Mouse (Mus musculus): ENCODE data around the gene Igsf11.
A peak's percentile ranks its signal among the peaks of the same experiment; 100 is the strongest.
"Not testable (repeated sequence)": the region's sequence is repeated elsewhere in the genome, so short reads cannot be mapped to it uniquely, and the experiment has no call there.

The Igsf11 gene

DNA sequence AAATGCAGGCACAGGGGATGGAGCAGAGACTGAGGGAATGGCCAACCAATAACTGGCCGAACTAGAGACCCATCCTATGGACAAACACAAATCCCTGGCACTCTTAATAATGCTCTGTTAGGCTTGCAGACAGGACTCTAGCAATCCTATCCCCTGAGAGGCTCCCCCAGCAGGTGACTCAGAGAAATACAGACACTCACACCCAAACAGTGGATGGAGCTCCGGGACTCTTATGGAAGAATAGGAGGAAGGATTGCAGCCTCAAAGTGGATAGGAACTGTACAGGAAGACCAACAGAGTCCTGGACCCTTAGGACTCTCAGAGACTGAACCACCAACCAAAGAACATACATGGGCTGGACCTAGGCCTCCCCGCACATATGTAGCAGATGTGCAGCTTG lies 91.4 kb downstream of the Igsf11 start:
- DNase-seq (ENCODE audit: inconsistent ontology term) = not testable (repeated sequence)

DNA sequence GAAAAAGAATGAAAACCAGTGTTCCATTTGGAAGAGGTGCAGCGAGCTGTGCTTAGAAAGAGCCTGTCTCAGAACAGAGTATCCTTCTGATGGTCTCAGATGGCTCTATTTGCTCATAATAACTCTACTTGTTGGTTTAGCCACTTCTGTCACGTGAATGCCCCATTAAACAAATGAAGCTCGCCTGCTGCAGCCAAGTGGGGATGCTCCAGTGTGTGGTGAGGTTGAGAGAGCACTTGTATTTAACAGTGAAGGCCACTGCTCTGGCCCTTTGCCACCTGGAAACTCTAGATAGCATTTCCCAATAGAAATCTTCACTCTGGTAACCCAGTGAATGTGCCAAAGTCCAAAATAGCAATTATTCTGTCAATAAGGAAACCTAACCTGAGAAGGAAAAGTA lies 92.9 kb downstream of the Igsf11 start:
- peak; percentile 82 for DNase-seq (ENCODE audit: inconsistent ontology term)

DNA sequence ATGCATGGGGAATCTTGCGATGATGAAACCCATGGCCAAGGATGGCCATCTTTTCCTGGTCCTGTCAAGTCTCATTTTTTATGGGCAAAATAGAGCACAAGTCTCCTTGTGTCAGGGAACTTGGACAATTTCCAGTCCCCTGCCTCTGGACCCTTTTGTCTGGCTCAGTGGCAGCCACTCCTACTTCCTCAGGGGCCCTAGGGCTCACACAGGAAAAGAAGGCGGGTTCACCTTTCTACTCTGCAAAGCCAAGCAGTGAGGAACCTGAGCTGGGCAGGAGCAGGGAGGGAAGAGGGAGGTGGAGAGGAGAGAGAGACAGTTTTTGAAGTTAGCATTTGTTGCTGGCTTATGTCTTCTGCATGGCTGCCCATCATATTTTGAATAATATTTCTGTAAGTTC lies 93.9 kb downstream of the Igsf11 start:
- DNase-seq (ENCODE audit: inconsistent ontology term) = no peak

DNA sequence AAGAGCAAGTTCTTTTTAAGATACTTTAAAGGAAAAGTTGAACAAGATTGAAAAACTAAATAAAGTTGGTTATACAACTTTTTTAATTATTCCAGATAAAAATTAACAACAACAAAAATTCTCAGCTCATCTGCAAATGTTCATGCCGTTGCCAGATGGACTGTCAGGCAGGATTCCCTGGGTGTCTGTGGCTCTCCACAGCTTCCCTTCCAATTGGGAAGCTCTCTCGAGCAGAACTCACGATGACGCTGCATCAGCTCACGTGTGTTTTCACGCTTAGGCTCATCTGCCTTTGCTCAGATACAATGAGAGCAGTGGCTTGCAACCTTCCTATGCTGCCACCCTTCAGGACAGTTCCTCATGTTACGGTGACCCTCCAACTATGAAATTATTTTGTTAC lies 101.2 kb downstream of the Igsf11 start:
- no peak for DNase-seq (ENCODE audit: inconsistent ontology term)

DNA sequence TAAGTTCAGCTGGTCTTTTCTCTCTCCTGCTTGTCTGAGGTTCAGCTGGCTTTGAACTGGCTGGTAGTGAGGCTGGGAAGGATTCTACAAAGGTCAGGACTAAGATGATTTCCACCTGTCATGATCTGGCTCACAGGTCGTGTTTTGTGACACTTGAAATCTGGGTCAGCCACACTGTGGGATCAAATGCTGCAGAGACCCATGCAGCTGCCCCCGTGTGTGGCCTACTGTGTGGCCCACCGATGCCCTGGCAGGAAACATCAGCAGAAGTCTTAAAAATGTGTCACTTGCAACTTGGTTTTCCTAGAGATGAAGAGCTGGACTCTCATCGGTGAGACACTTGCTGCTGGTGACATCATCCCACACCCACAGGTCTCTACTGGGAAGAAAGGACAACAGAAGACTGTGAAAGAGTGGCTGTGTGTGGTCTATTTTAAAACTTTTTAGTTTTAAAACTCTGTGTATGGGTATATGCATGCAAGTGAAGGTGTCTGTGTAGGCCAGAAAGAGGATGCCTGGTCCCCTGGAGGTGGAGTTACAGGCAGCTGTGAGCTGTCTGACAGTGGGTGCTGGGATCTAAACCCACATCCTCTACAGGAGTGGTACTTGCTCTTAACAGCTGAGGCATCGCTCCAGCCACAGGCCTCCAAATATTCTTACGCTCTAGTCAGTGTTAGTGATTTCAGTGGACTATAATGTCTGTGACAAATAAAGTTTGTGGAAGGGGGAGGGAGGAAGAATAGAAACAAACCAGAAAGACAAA lies 106.2 kb downstream of the Igsf11 start:
- no peak for DNase-seq (ENCODE audit: inconsistent ontology term)

DNA sequence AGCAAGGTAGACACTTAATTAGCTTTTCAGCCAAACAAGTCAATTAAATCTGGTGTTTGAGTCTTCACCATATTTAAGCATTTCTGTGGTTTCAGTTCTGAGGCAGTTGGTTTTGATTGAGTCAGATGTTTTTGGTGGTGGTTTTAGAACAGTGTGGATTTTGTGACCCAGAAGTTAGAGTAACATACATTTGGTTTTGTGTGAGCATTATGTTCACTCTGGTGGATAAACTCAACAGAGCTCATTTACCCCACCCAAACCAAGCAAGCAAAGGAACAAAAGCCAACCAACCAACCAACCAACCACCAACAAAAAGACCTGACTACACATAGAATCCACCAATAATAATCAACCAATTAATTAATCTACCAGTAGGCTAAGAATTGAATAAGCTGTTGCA lies 106.8 kb downstream of the Igsf11 start:
- peak; percentile 93 for DNase-seq (ENCODE audit: inconsistent ontology term)

DNA sequence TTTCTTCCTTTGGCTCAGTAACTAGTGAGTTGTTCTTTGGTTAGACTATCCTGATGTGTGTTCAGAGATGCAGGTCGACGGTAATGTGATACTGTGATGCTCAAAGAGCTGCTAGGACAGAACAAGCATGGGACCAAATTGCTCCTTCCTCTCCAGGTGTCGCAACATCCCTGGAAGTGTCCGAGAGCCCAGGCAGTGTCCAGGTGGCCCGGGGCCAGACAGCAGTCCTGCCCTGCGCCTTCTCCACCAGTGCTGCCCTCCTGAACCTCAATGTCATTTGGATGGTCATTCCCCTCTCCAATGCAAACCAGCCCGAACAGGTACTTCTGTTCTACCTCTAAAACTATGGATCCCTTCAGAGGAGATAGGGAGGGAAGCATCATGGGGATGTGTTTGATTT lies 114.5 kb downstream of the Igsf11 start:
- DNase-seq (ENCODE audit: inconsistent ontology term) = no peak

DNA sequence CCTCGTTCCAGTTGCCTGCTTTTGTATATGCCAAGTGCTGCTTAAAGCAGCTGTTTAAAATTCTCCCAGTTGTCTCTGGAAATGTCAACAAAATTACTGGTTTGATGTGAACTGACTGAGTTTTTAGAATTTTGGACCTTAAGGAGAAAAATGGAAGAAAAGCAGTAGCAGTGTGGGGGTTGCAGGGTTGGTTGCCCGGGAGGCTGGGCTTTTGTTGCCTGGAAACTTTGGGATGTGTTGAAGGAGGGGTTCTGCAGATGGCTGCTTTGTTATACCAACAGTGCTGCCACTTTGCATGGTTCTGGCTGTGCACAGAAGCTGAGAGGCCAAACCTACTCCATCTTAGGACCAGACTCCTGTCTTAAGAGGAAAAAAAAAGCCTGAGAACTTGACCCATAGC lies 127.0 kb downstream of the Igsf11 start:
- DNase-seq (ENCODE audit: inconsistent ontology term) = no peak

DNA sequence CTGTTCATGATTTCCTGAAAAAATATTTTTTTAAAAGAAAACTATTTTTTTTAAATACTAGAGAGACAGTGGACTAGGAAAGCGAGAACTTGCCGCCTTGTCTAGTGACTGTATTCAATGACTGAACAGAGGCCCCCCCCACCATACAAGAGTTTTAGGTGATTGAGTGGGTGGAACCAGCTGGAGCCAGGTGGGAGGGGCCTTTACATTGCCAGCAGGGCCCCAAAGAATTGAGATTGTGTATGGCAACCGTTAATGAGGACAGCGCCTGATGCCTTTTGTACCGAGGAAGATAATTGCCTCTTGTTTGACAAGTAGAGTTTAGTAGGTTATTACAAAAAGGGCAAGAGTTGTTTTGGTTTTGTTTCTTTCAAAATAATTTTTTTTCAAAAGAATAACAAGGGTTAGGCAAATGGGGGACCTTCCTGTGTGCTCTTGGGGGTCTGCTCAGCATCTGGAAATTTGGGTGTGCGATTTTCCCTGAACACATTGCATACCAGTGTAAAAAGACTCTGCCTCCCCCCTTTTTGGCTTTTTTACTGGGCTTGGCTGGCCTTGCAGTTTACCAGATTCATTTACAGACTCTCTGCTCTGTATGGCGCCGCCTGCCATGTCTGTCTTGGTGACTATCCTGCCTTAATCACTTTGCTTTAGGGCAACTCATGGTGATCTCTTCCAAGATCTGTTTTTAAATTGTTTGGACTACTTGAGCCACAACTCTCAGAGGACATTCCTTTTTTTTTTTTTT lies 133.7 kb downstream of the Igsf11 start:
- peak; percentile 83 for DNase-seq (ENCODE audit: inconsistent ontology term)

DNA sequence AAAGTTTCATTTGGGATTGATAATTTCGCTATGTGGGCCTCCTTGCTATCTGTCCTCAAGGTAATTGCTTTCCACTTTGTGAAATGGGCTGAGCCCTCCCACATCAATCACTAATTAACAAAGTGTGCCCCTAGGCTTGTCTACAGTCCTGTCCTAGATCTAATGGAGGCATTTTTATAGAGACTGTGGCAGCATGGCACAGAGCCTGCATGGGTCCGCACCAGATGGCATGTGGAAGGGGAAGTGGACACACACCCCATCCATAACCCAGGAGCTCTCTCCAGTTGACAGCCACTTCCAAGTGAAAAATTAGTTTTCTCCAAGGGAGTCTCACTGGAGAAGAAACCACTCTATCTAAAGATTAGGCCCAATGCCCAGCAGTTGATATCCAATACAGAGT lies 138.9 kb downstream of the Igsf11 start:
- no peak for DNase-seq (ENCODE audit: inconsistent ontology term)

DNA sequence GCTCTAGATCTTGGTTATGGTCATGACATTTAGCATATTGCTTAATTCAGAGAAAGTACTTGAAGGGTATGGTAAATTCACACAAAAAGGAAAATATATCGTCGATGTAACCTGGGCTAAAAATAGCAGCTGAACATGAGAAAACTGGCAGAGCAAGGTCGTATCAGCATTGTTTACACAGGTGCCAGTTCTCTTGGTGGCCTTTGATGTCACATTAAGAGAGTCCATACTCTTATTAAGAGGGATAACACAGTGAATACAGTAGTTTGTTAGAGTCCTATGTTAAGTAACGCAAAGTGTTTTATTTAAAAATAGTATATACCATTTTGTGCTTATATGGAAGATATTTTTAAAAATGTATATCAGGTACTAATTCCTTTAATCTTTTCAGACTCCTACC lies 144.8 kb downstream of the Igsf11 start:
- no peak for DNase-seq (ENCODE audit: inconsistent ontology term)

DNA sequence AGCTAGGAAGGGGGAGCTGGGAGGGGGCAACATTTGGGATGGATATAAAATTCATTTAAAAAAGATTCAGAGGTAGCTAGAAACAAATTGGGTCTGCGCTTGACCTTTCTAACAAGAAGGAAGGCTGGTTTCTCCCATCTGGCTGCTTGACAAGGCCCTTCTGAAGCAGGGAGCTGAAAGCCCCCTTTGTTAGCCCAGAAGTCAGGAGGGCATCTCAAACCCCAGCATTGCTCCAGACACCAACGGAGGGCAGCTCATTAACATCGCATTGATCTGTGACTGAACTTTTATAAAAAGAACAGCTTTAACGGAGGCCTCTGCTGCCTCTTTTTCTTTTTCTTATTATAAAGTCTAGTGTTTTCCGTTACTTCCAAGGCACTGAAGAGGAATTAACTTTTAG lies 151.9 kb downstream of the Igsf11 start:
- DNase-seq (ENCODE audit: inconsistent ontology term) = no peak

DNA sequence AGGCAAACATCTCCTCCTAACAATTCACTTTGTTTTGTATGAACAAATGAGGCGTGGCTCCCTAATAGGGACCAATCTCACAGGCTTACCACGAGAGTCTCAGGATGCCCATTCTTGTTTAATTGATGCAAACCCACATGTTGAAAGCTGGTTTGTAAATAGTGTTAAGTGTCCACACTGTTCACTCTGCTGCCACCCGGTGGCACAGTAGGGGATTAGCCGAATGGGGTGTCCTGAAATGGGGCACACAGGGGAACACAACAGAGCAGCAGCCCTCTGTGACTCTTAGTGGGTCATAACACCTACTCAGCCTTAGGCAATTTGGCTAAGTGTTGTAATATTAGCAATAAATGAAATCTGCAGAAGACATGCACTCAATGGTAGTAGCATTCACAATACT lies 156.4 kb downstream of the Igsf11 start:
- DNase-seq (ENCODE audit: inconsistent ontology term) = peak; percentile 53

DNA sequence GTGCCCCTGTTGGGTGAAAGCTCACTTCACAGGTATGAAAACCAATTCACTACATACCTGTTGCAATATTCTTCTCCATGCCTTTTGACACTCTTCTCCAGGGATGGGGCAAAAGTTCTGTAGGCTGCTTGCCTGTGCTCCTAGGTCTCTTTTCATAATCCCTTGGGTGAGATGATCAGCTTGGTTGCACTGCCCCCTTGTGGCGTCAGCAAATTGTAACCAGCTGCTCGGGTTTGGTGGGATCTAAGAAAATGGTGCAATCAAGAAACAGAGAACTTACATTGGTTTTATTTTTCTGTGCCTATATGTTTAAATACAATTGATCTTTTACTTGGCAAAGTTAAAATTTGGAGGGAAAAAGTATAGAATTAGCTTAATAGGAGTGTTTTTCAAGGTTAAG lies 160.5 kb downstream of the Igsf11 start:
- DNase-seq (ENCODE audit: inconsistent ontology term) = peak; percentile 65

DNA sequence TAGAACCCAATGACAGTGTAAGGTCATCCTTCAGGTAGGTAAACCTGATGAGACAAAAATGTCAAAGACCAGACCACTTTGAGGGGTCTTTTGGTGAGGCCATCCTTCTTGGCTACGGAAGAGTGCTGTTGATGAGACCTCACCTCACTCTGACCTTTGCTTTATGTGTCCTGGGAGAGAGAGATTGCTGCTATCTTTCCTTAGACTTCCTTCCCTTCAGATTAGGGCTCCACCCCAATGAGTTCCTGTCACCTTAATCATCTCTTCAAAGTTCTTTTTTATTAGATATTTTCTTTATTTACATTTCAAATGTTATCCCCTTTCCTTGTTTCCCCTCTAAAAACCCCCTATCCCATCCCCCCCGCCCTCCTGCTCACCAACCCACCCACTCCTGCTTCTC lies 161.3 kb downstream of the Igsf11 start:
- no peak for DNase-seq (ENCODE audit: inconsistent ontology term)

DNA sequence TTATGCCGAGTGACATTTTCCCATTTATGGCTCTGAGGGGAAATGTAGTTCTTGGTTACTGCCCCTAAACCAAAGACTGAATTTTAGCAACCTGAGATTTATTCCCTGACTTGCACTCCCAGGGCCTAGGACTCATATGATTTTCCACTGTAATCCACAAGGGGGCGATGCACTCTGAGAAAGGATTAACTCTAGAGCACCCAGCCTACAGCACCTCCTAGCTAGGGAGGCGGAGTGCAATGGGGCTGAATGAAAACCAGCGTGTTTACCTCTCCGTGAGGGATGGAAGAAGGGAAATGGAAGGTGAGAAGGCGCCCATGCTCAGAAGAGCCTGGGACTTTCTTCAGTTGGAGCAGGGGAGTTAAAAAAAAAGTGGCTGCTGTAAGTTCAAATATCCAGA lies 163.6 kb downstream of the Igsf11 start:
- no peak for DNase-seq (ENCODE audit: inconsistent ontology term)

DNA sequence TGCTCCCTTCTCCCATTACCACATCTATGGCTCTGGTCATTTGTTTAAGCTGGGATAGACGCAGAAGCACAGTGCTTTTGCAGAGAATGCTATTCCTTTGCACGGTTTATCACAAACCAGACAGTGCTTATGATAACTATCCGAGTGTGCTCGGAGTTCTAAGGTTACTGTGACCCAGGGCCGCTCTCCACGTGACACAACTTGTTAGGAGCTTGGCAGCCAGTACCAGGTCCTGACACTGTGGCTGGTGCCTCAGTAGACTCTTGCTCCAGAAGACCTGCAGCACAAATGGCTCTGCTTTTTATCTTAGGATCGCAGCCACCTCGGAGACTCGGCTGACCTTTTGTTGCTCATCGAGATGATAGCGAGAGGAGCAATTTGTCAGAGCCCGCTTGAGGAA lies 164.5 kb downstream of the Igsf11 start:
- no peak for DNase-seq (ENCODE audit: inconsistent ontology term)

DNA sequence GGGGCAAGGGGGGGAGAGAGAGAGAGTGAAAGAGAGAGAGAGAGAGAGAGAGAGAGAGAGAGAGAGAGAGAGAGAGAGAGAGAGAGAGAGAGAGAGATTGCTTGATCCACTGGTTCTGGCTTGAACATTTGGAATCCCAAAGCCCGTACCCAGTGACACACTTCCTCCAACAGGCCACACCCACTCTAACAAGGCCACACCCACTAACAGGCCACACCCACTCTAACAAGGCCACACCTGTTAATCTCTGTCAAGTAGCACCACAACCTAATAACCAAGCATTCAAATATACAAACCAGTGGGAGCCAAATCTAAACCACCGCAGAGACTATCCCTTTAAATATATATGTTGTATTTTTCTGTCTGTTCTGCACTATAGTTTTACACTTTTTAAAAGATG lies 166.4 kb downstream of the Igsf11 start:
- no peak for DNase-seq (ENCODE audit: inconsistent ontology term)

DNA sequence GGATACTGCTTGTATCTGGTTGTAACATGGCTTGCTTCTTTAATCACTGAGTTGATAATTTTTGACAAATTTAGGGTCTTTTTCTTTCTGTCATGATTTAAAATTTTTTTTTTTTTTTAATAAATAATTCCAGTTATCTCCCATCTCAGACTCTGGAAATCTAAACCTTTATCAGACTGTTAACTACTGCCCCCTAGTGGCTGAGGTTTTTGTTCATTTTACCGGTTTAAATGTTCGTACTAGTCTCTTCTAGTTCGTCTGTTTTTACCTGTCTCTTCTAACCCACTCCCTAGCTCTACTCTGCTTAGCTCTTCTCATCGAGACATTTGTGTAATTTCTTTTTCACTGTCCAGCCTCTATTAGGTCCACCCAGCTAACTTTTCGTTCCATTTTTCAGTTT lies 170.1 kb downstream of the Igsf11 start:
- DNase-seq (ENCODE audit: inconsistent ontology term) = peak; percentile 30

DNA sequence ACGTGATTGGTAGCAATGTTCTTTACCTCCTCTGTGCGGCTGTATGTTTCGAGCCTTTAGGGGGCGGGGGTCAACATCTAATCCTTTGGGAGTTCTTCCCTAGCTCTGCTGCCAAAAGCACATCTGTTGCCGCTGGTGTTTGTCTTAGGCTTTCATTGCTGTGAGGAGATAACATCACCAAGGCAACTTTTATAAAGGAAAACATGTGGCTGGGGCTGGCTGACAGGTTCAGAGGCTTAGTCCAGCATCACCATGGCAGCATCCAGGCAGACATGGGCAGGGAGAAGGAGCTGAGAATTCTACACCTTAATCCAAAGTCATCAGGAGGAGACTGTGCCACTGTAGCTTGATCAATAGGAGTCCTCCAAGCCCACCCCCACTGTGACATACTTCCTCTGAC lies 173.1 kb downstream of the Igsf11 start:
- DNase-seq (ENCODE audit: inconsistent ontology term) = no peak

DNA sequence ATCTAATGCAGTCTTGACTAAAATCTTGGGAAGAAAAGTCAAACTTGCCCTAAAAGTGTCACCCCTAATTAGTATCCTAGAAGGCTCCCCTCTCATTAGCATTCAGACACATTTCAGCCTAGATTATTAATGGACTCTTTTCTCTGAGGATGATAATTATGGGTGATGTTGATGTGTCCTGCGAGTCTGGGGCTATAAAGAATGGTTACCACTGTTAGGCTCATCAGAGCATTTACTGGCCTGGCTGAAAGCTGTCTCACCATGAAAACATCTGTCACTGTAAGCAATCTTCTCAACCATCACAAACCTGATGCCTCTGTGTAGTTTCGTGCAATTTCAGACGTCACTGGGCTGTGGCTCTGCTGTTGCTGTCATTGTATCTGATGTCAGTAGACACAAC lies 179.0 kb downstream of the Igsf11 start:
- peak; percentile 87 for DNase-seq (ENCODE audit: inconsistent ontology term)
